Mouse (Mus musculus): ENCODE data around the gene Ankle1.
A peak's percentile ranks its signal among the peaks of the same experiment; 100 is the strongest.
"Not testable (repeated sequence)": the region's sequence is repeated elsewhere in the genome, so short reads cannot be mapped to it uniquely, and the experiment has no call there.

Ankle1 gene

DNA sequence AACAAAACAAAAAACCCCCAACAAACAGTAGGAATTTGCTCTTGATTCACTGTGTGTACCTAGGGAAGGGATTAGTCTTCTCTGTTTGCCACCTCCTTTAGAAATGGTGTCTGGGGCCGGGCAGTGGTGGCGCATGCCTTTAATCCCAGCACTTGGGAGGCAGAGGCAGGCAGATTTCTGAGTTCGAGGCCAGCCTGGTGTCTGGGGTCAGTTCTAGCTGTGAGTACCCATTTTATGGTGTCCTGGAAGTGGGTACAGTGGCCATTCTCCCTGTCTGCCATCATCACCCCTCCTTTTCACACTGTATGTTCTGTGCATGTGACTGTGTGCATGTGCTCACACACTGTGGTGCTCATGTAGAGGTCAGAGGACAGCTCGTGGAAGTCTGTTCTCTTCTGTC lies 2.4 kb downstream of the Ankle1 start:
- DNase-seq (ENCODE audit: low spot score): no peak

DNA sequence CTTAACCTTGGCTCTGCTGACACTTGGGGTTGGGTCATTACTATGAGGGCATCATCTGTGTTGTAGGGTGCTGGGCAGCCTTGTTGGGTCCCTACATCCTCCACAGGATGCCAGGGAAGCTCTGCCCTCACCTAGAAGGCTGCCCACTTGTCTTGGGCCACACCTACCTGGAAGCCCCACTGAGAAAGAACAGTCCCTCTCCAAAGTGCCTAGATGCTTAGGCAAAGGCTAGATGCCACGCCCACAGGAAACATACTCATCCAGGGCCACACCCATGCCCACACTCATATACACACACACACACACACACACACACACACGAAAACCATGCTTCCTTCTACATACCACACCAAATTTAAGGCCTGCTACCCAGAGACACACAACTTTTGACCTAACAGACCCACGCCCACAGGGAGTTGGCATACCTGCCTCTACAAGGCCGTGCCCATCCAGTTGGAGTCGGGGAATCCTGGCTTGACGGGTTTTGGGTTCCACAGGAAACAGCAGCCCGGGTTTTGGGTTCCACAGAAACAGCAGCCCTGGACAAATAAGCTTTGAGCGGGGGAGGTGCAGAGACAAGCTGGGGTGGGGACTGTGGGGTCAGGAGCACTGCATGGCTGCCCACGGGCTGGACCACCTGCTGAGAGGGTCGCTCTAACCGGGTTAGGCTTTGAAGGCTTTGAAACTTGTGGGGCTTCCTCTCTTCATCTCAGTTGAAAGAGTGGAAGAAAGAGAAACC lies 5.9 kb downstream of the Ankle1 start:
- DNase-seq (ENCODE audit: low spot score): peak; percentile 40

DNA sequence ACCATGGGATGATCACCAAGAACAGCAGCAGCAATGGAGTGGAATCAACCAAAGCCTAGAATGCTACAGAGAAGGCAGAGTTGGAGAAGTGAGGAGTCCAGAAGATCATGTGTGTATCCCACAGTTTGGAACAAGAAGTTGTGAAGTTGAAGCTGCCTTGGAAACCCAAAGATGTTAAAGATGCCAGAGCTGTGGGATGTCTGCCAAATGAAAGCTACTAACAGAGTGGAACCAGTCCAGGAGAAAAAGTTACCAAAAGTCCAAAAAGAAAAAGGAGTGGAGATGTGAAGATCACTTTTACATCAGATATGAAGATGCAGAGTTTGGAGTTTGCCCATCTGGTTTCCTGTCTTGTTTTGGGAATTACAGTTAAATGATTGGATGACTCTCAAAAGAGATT lies 16.3 kb downstream of the Ankle1 start:
- DNase-seq (ENCODE audit: low spot score): no peak

DNA sequence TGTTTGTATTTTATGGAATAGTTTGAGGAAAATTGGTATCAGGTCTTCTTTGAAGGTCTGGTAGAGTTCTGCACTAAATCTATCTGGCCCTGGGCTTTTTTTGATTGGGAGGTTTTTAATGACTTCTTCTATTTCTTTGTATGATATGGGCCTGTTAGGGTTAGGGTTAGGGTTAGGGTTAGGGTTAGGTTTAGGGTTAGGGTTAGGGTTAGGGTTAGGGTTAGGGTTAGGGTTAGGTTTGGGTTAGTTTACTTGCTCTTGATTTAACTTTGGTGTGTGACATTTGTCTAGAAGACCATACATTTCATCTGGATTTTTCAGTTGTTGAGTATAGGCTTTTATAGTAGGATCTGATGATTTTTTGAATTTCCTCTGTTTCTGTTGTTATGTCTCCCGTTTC lies 27.1 kb downstream of the Ankle1 start:
- DNase-seq (ENCODE audit: low spot score): not testable (repeated sequence)

DNA sequence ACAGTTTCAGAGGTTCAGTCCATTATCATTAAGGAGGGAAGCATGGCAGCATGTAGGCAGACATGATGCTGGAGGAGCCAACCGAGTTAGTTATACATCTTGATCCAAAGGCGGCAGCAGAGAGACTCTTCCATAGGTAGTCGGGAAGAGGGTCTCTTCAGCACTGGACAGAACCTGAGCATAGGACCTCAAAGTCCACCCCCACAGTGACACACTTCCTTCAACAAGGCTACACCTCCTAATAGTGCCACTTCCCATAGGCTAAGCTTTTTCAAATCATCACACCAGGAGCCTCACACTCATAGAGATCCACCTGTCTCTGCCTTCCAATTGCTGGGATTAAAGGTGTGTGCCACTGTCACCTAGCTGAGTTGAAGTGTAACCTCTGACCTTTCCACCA lies 31.2 kb downstream of the Ankle1 start:
- no peak for DNase-seq (ENCODE audit: low spot score)

DNA sequence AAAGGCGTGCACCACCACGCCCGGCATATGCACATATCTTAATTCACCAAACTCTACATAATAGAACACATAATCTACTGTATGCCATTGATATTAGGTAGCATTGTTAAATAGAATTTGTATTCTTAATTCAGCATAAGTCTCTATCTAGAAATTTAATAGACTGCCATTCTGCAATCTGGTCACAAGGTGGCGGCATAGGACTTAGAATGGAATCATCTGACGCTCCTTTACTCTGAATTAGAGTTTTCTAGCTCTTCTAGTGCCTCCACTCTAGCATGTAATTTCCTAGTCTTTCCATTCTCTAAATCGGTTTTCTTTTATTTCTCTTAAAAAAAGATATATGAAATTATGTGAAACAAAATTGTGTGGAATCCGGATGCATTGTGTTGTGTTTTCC lies 35.6 kb downstream of the Ankle1 start:
- peak; percentile 71 for DNase-seq (ENCODE audit: low spot score)

DNA sequence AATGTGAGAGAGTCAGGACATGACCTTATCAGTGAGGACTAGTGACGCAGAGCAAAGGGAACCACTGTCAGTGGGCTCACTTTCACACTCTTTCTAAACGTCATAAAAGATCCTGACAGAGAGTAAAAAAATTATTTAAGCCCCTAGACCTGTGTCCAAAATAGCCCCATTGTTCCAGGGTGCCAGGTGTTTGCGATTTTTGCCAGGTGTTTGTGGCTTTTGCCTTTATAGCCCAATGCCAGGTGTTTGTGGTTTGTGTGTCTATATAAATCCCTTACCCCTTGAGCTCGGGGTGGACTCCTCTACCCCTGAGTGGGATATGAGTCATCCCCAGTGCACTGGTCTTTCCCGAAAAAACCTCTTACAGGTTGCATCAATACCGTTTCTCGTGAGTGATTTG lies 39.3 kb downstream of the Ankle1 start:
- DNase-seq (ENCODE audit: low spot score): no peak

DNA sequence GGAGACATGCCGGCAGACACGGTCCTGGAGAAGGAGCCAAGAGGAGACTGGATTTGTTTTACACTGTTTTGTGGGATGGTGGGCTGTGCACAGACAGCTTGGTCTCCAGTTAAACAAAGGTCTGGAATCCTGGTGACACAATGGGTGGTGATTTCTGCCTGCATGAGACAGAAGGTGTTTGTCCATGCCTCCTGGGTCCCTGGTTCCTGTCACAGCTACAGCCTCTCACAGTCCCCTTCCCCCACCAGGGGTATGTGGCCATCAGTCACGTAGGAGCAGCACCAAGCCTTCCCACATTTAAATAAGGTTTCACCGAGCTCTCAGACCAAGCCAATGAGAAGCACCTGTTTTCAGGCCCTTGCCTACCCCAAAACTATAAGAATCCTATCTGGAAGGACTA lies 45.5 kb downstream of the Ankle1 start:
- DNase-seq (ENCODE audit: low spot score): no peak

DNA sequence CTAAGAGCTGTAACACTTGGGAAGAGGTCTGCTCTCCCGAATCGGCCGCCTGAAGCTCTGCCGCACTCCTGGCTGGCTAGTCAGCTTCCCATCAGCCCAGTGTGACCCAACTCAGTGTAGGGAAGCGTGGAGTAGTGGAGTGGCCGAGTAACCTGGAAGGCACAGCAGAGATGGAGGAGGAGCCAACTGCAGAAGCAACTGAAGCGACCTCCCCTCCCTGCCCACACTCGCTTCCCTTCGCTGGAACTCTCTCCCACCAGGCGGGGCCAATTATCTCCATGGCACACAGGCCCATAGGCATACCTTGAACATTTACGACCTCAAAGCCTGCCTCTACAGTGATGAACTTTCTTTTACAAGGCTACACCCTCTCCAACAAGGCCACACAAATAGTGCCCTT lies 46.0 kb downstream of the Ankle1 start:
- DNase-seq (ENCODE audit: low spot score): no peak

DNA sequence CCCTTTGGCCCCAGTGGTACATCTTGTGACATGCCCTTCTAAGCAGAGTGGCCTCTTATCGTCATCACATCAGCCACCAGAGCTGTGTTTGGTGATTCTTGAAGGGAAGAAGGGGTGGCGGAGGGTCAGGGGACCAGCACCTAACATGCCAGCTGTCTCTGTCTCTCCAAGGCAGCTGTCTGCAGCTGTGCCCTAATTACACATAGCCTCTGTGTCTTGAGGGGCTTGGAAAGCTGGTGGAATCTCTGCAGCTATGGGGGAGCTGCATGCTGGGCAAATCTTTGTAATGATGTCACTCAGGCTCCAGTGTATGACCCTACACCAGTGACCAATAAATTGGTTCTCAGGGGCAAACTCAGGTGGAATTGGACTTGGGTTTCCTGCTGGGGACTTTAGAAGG lies 46.9 kb downstream of the Ankle1 start:
- no peak for DNase-seq (ENCODE audit: low spot score)

DNA sequence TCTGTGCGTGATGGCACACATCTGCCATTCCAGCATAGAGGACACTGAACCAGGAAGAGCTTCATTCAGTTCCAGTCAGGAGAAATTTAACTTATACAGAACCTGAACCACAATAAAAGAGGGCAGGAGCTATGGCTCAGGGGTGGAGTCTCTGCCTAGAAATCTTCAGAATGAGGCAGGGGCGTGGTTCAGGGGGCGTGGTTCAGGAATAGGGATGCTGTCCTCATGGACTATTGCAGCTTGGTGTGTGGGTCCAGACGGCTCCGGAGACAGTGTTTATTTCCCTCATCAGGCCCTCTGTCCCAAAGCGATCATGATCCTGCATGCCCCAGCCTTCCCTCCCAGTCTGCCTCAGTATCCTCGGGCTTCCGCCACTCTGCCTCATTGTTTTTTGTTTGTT lies 48.9 kb downstream of the Ankle1 start:
- DNase-seq (ENCODE audit: low spot score): no peak

DNA sequence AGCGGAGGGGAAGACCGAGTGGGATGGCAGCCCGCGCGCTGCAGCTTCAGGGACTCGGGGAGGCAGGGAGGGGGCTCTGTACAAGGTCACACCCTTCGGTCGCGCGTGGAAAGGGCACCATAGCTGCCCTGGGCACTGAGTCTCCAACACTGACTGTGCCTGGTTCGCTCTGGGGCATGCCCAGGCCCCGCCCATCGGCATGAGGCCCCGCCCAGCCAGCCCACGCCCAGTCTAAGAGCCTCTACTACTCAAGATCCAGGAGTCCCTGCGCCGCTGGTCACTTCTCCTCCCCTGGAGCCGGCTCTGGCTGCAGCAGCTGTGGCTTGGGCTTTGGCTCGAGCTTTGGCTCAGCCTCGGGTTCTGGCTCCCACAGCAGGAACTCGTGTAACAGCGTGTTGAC lies 51.1 kb downstream of the Ankle1 start:
- DNase-seq (ENCODE audit: low spot score): no peak

DNA sequence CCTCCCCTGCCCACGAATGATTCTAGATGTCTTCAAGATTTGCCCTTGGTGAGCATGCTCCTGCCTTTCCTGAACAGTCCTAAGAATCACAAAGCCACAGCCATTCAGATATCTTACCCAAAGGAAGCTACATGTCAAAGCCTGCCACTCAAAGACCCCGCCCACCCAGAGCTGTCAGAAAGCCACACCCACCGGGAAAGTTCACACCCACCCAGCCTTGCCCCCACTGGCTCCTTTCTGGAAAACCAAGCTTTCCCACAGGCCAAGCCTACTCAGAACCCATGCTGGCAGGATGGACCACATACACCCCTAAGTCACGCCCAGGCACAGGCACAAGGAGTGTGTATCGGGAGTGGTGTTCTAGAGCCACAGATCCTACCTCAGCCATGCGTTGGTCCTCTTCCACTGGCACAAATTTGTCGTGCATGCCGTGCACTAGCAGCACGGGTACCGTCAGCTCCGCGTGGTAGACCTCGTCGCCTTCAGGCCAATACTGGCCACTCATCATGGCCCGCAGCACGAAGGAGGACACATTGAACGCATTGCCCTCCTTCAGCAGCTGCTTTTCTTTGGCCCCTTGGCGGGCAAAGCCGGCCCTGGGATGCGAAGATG lies 52.0 kb downstream of the Ankle1 start:
- no peak for DNase-seq (ENCODE audit: low spot score)

All from T-cell, adult 2 months (primary cell).